Mouse (Mus musculus) c-Kit-positive CD71-positive TER-119-negative erythroid progenitor cells, embryonic 14.5 days (primary cell): ENCODE measurements around the gene Pfn1.
A peak's percentile ranks its signal among the peaks of the same experiment; 100 is the strongest.

Experiments
- DNase-seq: peaks from one replicate; pipeline ENCODE4 v3.0.0-alpha.2; 2013; ENCODE audit warnings: low read depth

The Pfn1 gene

DNA sequence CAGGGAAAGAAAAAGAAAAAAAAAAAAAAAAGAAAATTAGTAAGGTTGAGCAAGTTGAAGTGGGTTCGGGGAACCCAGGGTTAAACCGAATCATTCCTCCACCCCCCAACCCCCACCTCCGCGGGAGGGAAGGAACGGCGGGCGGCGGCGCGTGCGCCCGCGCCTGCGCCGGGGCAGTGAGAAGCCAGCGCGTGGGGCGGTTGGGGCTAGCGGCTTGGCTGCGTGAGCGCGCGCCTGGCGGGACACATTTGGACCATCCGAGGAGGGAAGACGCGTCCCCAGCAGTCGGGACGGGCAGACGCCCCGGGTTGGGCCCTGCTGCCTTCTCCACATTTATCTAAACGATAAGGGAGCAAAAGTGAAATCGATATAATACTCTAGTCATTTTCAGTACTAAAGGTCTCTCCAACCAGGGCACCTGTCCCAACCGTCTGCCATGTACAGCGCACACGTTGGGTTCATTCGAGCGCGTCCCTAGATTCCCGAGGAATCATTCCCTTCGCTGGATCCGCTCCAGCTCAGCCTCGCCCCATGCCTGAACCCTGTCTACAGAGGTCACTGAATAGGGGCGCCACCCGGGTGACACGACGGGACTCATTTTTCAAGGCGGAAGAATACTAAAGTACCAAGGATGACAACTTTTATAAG, 603 bp upstream of the Pfn1 start:
- DNase-seq, result no peak

DNA sequence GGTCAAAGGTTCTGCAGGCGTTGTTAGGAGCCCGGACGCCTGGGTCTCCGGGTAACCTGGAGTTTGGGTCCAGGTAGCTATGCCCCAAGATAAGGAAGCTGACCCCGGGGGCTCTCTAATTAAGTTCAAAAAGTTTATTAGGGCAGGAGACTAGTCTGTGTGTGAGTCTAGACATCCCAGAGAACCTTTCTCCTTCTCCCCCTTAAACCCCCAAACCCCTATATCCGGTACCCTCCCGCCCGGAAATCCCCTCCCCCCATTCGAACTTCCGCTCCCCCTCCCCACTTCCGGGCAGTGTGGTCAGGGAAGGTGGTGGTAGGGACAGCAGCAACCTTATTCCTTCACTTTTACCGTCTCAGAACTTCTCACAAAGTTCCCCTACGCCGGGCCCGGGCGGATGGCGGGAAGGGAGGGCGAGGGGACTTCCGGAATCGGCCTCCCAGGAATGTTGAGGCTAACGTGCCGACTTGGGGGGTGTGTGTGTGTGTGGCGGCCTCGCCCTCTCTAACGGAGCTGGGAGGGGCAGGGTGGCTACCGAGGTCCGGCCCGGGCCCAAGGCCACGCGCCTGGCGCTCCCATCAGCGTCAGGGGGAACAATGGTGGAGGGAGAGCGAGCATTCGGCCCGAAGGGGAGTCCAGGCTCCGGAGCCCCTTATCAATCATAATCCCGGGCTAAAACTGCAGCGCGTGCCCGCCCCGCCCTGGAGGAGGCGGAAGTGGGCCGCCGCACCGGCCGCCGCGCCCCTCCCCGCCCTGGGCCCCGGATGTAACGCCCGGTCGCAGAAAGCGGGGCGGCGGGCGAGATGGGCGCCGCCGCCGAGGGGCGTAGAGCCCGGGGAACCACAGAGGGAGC, 873 bp downstream of the Pfn1 start:
- DNase-seq, result no peak

DNA sequence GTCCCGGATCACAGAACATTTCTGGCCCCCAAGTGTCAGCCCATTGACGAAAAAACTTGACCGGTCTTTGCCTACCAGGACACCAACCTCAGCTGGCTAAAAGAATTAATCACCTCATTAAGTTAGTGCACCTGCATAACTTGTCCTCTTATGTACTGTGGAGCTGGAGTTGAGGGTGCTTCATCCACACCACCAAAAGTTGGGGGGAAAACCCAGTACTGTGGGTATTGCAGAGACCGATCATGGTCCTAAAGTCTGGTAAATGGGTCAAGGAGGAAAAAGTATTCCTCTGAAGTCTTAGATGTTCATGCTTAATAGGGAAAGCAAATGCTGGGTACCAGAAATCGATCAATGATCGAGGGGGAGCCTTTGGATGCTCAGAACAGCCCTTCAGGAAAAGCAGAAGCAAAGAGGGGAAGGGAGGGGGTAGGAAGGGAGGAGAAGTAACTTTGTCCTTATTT, 1.5 kb downstream of the Pfn1 start:
- no peak for DNase-seq

DNA sequence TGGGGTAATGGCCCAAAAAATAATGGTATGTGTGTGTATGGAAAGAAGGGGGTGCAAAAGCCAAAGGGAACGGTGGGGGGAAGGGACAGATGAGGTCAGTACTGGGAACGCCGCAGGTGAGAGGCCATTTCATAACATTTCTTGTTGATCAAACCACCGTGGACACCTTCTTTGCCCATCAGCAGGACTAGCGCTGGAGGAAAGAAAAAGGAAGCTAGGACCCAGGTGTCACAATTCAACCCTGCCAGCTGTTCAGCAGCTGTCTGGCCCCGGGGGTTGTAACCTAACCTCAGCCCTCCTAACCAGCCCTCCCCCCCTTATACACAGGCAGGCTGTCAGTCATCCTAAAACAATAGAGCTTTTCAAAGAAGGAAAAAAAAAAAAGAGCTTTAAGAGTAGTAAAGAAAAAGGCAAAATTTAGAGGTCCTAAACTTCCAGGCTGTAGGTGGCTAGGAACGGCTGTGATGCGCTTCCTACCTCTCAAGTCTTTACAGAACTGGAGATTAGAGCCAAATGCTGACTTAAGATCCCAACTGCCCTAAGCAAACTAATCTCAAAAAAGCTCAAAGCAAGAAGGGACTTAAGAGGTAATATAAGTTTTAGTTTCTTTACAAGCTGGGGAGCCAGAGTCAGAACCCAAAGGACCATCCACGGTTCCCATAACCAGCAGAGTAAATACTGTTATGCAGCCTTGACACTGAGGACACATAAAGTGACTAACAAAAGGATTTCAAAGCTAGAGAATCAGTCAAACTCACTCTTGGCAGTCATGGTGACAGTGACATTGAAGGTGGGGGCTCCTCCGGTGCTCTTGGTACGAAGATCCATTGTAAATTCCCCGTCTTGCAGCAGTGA, 2.2 kb downstream of the Pfn1 start:
- no peak for DNase-seq

DNA sequence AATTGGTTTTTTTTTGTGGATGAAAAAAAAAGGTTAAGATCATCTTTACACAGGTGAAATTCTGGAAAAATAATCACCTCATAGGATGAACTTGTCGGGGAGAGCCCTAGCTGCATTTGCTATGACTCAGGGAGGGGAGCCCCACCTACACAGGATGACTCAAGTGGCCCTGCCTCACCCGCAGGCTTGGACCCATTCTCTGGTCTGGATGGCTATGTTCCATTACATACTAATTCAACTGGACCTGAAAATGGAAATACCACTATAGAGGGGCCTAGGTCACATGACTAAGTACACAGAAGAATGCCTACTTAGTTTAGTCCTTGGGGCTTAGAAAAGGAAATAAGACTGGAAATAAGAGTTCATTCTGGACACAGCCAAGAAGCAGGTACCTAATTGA, 3.1 kb downstream of the Pfn1 start:
- DNase-seq, result no peak

DNA sequence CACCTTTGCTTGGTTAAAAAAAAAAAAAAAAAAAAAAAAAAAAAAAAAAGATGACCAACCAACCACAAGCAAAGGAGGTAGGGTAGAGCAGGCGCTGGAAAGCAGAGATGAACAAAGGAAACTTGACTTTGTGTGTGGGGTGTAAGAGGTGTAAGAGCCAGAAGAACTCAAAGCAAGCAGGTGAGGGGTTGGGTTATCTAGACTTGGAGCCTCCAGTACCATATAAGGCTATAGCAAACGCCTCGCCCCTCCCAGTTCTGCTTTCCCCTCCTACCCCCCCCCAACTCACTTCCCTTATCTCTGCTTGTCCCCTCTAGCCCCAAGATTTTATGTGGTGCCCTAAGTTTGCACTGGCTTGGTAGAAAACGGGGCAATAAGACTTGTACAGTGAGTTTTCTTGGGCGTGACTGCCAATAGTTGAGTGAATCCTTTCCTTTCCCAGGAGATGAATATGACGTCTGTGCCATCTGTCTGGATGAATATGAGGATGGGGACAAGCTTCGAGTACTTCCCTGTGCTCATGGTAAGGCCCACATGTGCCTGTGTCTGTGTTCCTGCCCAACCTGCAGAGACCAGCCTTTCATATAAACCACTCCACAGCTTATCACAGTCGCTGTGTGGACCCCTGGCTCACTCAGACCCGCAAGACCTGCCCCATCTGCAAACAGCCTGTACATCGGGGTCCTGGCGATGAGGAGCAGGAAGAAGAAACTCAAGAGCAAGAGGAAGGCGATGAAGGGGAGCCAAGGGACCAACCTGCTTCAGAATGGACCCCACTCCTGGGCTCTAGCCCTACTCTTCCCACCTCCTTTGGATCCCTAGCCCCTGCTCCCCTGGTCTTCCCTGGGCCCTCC, 3.9 kb downstream of the Pfn1 start:
- no peak for DNase-seq

DNA sequence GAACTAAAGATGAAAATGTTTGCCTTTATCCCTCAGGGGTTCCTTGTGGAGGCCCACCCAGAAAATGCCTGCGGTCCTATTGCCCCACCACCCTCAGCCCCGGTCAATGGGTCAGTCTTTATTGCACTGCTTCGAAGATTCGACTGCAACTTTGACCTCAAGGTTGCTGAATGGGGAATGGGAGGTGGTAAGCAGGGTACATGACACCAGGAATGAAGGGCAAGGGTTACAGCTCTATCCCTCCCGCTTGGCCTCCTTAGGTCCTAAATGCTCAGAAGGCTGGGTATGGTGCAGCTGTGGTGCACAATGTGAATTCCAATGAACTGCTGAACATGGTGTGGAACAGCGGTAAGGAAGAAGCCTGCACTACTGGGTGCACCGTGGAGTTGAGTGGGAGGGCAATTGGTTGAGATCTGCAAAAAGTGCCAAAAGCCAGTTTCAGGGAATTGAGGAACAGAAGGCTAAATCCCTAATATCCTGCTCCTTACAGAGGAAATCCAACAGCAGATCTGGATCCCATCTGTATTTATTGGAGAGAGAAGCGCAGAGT, 5.2 kb downstream of the Pfn1 start:
- DNase-seq, result no peak

DNA sequence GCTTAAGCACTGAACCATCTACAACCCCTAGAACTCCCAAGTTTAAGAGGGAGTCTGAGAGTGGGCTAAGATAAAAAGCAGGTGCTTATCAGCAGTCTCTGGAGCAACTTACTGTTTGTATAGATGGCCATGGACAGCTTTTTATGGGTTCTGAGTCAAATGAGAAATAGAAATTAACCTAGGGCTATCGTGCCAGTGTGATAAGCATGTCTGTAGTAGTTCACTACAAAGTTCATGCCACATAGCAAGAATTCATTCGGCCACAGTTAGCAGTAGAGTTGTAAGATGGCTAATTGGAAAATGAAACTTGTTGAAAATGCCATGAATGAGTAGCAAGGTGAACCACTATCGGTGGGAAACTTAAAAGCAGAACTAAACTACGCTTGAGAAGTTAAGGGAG, 5.9 kb downstream of the Pfn1 start:
- no peak for DNase-seq

DNA sequence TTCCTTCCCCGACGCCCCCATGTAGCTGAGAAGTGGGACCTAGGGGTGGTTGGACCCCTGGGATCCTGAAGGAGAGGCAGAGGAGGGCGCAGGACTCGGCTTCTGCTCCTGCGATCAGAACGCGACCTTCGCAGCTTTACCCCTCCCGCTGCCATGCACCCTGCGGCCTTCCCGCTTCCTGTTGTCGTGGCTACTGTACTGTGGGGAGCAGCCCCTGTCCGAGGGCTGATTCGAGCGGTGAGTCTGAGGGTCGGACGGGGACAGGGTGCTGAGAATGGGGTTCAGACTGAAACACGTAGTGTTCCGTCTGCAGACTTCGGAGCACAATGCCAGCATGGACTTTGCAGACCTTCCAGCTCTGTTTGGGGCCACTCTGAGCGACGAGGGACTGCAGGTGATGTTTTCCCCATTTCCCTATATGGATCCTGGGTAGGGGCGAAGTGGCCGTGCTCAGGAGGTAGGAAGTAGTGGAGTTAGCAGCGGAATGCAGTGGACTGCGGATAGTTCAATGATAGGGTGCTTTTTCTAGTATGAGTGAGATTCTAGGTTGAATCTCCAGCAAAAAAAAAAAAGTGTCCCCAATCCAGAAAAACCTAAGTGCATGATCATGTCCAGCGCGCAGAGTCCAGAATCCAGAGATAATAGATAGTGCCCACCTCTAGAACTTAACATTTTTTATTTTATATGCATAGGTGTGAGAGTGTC, 6.6 kb downstream of the Pfn1 start:
- no peak for DNase-seq

DNA sequence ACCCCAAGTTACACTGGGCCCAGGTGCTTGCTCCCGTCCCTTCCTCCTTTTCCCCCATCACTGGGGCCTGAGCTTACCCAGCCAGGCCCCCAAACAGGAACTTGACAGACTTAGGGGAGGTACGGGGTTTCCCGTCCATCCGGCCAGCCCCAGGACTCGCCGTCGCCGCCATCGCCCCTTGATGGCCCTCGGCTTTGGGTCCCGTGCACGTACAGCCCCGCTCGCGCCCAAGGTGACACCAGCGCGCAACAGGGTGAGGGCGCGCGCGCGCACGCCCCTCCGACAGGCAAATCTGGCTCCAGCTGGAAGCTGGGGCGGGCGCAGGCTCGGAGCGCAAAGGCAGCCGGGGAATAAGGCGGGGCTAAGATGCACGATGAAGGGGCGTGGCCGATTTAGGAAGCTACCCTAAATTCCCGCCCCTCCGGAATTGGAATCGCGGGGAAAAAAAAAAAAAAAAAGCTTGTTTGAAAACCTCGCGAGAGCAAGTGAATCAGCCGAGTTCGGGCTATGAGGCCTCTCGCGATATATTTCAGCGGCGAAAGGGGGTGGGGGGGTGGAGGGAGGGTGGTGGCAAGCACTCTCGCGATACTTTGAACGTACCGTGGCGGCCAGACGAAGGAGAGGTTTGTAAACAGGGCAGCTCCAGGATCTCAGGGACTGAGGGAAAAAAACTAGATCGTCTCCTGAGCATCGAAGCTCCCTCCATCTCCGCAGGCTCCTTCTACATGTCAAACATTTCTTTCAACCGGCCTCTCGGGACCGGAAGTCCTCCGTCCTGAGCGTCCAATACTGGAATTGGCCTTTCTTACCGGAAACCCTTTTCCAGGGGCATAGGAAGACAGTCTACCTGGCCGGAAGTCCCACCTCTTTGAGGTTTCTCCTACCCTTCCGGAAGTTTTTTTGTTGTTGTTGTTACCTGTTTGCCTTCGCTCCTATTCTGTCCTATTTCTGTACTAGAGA, 7.5 kb downstream of the Pfn1 start, which contains the start of the genes Rnf167 and Slc25a11:
Gene Rnf167 (plus strand): TSS at position 545 of the 960 bp plus-strand sequence.
Gene Slc25a11 (minus strand): TSS at position 789 of the 960 bp plus-strand sequence.
- peak; percentile 99 for DNase-seq

DNA sequence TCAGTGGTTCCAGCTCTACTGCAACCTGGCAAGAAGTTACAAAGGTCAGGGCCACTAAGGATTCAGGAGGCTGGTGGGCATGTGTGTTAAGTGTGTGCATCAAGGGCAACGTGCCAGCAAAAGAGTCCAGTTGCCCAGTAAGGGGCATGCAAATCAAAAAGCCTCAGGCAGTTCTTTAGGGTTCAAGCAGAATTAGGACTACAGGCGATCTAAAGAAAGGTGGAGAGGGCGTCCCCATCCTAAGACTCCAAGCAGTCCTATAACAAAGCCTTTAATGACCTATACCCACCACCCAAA, 8.2 kb downstream of the Pfn1 start:
- DNase-seq, result no peak

DNA sequence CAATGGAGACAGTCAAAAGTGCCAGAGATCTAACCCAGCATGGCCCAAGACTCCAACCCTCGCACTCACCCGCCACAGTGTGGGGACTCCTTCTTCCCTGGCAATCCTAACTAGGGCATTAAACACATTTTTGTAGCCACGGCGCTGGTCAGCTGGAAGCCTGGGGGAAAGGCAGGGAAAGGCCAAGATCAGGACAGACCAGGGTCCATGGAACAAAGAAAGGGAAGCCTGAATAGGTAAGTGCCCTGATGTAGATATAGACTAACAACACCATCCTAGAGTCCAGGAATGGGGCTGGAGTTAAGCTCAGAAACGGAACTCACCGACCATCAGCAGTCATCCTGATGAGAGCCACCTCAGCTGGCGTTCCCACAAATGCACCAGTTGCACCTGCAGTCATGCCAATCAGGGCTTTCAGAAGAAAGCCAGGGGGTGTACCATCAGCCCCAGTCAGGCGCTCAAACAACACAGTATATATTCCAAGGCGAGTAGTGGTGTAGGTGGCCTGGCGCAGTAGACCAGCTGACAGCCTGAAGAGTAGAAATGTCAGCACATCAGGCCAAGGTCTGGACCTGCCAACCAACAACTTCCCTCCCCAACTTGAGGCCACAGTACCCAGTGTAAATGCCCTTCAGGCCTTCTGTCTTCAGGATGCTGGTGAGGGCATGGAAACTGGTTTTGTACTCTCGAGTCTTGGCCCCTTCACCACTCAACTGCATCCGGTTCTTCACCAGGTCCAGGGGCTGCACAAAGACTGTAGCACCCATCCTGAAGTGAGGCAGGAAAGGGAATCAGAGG, 8.8 kb downstream of the Pfn1 start:
- DNase-seq, result no peak

DNA sequence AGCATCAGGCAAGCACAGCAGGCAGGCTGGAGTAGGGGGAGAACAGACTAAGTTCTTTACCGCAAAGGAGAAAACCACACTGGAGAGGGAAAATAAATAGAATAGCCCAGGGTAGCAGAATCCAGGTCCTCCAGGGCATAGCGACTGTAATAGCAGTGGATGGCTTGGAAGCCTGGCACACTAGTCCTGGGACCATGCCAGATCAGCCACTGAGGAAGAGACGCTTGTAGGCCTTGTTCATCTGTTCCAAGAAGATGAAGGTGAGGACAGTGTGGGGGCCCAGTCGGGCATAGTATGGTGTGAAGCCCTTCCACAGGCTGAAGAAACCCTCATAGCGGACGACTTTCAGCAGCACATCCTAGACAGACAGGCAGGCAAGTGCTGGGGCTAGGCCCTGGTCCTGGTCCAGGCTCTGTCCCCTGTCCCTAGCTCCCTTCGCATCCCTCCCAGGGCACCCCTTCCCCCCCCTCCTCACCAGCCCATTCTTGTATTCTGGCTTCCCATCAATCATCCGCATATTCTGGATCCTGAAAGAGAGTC, 9.8 kb downstream of the Pfn1 start:
- DNase-seq, result no peak

DNA sequence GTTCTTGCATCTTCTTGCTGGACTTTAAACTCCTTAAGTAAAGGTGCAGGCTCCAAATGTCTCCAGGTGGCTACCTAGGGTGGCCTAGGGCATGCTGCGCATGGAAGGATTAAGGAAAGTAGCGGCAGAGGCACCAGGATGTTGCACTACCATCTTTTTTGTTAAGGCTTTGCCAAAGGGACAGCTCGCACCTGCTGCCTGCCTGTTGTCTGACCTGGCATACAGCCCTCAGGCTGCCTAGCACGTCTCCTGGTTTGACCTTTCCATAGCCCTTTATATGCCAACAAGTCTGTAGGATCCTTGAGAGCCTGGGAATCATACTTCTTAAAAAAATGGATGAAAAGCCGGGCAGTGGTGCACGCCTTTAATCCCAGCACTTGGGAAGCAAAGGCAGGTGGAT, 11.4 kb downstream of the Pfn1 start:
- DNase-seq, result no peak

DNA sequence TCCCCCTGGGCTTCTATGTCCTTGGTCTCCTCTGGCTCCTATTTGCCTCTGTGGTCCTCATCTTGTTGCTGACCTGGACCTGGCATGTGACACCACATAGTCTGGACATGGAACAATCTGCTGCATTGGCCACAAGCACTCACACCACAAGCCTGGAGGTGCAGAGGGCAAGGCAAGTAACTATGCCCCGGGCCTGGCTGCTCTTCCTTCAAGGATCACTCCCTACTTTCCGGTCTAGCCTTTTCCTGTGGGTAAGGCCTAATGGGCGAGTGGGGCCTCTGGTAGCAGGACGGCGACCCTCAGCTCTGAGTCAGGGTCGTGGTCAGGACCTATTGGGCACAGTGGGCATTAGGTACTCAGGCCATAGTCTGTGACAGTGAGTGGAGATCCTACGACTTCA, 13.2 kb downstream of the Pfn1 start:
- no peak for DNase-seq

DNA sequence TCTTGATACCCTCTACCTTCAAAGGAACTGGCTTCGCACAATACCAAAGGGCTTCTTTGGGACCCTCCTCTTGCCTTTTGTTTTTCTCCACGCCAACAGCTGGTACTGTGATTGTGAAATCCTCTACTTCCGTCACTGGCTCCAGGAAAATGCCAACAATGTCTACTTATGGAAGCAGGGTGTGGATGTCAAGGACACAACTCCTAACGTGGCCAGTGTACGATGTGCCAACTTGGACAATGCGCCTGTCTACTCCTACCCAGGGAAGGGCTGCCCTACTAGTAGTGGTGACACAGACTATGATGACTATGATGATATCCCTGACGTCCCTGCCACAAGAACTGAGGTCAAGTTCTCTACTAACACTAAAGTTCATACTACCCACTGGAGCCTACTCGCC, 14.5 kb downstream of the Pfn1 start:
- DNase-seq, result no peak

DNA sequence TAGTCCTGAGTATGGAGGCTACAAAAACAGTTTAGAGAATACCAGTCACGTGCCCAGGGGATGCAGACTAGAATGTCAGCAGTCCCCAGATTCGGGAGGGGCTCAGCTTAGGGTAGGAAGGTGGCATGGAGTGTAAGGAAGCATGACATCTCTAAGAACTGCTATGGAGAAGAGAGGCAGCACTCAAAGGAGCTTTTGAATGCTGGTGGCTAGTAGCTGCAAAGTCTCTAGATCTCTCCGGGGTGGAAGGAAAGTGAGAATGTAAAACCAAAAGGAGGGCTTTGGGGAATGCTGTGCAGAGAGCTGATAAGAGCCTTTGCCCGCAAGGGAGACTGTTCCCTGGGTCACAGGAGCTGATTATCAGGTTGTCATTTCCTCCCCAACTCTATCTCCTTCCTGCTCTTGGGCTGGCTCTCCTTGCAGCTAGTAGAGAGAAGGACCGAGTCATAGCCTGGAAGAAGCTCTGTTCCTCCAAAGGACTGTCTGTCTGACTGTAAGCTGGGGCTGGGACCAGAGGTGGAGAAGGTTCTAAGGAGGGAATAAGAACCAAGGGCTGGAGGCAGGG, 15.6 kb downstream of the Pfn1 start, which contains the start of gene Gp1ba:
Gene Gp1ba (plus strand): TSS at position 409 of the 565 bp plus-strand sequence.
- DNase-seq, result no peak

DNA sequence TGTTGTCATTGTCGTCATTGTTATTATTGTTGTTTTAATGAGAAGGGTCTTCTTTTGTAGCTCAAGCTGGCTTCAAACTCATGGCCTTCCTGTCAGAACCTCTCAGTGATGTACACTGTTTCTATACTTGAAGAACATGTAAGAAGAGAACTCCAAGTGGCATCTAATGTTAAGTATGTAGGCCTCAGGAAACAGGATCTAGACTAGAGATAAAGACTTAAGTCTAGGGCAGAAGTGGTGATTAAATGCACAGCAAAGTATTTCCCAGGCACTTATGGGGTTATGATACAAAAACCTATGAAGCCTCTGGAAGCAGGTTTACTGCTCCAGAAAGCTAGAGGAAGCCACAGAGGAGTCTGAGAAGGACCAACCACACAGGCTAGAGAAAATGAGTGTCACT, 16.2 kb downstream of the Pfn1 start:
- DNase-seq, result no peak
